Mouse (Mus musculus) bone marrow, adult 2 months (tissue): ENCODE results near the gene Cenpl.

Experiments used
- CTCF ChIP-seq: fragments of 200-500 bp; IDR thresholded peaks from 2 replicates; pipeline ENCODE4 v1.5.1; 2011; ENCODE audit warnings: low read length, control low read depth; ENCODE audit not compliant: control insufficient read depth, insufficient read depth
- POLR2A ChIP-seq: fragments of 200-500 bp; IDR thresholded peaks from 2 replicates; pipeline ENCODE4 v1.6.1; 2011; ENCODE audit warnings: low read depth, mild to moderate bottlenecking, control low read depth, low read length, borderline replicate concordance; ENCODE audit not compliant: control insufficient read depth

GRCm38 (mm10) chr1:161038968-161039721 lies 31.4 kb upstream of the Cenpl start:
- no peak for TF ChIP-seq CTCF
- TF ChIP-seq POLR2A: no peak
